Mouse (Mus musculus) spleen, adult 2 months (tissue): ENCODE results near the gene Spo11.

Experiments
- CTCF ChIP-seq: fragments of 200-500 bp; IDR thresholded peaks from 2 replicates; pipeline ENCODE4 v1.5.1; 2011; ENCODE audit warnings: mild to moderate bottlenecking, inconsistent platforms; ENCODE audit not compliant: insufficient read depth, insufficient read length, insufficient replicate concordance; ENCODE audit errors: extremely low read depth
- POLR2A ChIP-seq: fragments of 200-500 bp; IDR thresholded peaks from 2 replicates; pipeline ENCODE4 v1.6.1; 2011; ENCODE audit warnings: low read depth, low read length, inconsistent platforms

DNA sequence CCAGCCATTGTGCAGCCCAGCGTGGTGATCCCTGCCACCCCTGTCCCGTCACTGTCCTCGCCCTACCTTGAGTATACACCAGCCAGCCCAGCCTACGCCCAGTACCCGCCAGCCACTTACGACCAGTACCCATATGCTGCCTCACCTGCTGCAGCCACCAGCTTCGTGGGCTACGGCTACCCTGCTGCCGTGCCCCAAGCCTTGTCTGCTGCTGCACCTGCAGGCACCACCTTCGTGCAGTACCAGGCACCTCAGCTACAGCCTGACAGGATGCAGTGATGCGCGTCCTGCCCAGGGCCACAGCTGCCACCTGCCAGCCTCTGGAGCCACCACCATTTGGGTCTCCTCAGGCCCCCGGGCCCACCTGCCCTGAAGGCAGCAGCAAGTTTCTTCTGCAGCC is 56.0 kb downstream of the Spo11 start:
- TF ChIP-seq POLR2A (no peak), CTCF (no peak)
